Mouse (Mus musculus) heart, postnatal 4 days (tissue): Measurements from ENCODE around the gene Gigyf1. TPM values are rescaled to one million over a fixed set of nuclear protein-coding genes. Genes with fewer than 3 reads are reported as not detected.

Source experiments
- microRNA-seq, 2 experiments: library from miRNA; unstranded; fragments of <30 nt; microRNA quantifications; one replicate each; pipeline ENCODE4 v1.2.0; 2021 to 2022
- total RNA-seq, 2 experiments: library from RNA; stranded (reverse); gene quantifications; 2 replicates each; pipeline ENCODE4 v1.2.3; 2021

The Gigyf1 gene
- total RNA-seq, 2 experiments from 2014 or later = 30.5 to 32.4 TPM

Small RNA genes lying within 50 kb of the gene (microRNA-seq; reads per million reads assigned to microRNA genes)
- gene Mir6418 = 1.2 to 1.7 reads per million in 2 experiments

Other genes with a start within 250 kb of the Gigyf1 start
- 1 to 10 TPM; 3.9 to 4.3 TPM for gene Ache, start 231.0 kb upstream of the Gigyf1 start, total RNA-seq
- 1 to 10 TPM; 7.5 to 8.0 TPM for gene Ufsp1, start 223.9 kb upstream of the Gigyf1 start, total RNA-seq
- gene Srrt, start 210.9 kb upstream of the Gigyf1 start, total RNA-seq = 100 to 1,000 TPM; 108 to 119 TPM
- 10 to 100 TPM; 32.5 to 36.0 TPM for gene Trip6, start 204.1 kb upstream of the Gigyf1 start, total RNA-seq
- 1 to 10 TPM; 5.0 to 5.5 TPM for gene Slc12a9, start 185.0 kb upstream of the Gigyf1 start, total RNA-seq
- 100 to 1,000 TPM; 102 to 108 TPM for gene Ephb4, start 168.4 kb upstream of the Gigyf1 start, total RNA-seq
- gene Zan, start 41.5 kb upstream of the Gigyf1 start, total RNA-seq = under 1 TPM; 0.05 to 0.07 TPM
- gene Pop7, start 16.0 kb upstream of the Gigyf1 start, total RNA-seq = 10 to 100 TPM; 25.1 to 26.0 TPM
- not detected for gene Epo, start 14.7 kb downstream of the Gigyf1 start, total RNA-seq
- 100 to 1,000 TPM; 560 to 578 TPM for gene Gnb2, start 15.0 kb downstream of the Gigyf1 start, total RNA-seq
- not detected for gene Actl6b, start 35.0 kb downstream of the Gigyf1 start, total RNA-seq
- gene Tfr2, start 51.3 kb downstream of the Gigyf1 start, total RNA-seq = under 1 TPM in 1 of 2 experiments, not detected in 1; 0.10 TPM
- 10 to 100 TPM; 25.2 to 28.8 TPM for gene Mospd3, start 82.5 kb downstream of the Gigyf1 start, total RNA-seq
- gene Pcolce, start 95.2 kb downstream of the Gigyf1 start, total RNA-seq = 100 to 1,000 TPM; 133 to 137 TPM
- gene Fbxo24, start 110.5 kb downstream of the Gigyf1 start, total RNA-seq = under 1 TPM; 0.21 to 0.25 TPM
- 10 to 100 TPM; 19.2 to 21.6 TPM for gene Lrch4, start 110.6 kb downstream of the Gigyf1 start, total RNA-seq
- gene Gm20605, start 110.6 kb downstream of the Gigyf1 start, total RNA-seq = 1 to 10 TPM; 4.8 to 6.6 TPM
- 1 to 10 TPM; 1.8 to 2.2 TPM for gene Sap25, start 122.8 kb downstream of the Gigyf1 start, total RNA-seq
- not detected for gene Irs3, start 127.2 kb downstream of the Gigyf1 start, total RNA-seq
- 10 to 100 TPM; 21.7 to 23.1 TPM for gene Agfg2, start 166.2 kb downstream of the Gigyf1 start, total RNA-seq
- 1 to 10 TPM; 3.1 to 3.3 TPM for gene Nyap1, start 223.1 kb downstream of the Gigyf1 start, total RNA-seq
- 100 to 1,000 TPM; 230 to 231 TPM for gene Tsc22d4, start 227.2 kb downstream of the Gigyf1 start, total RNA-seq